Mouse (Mus musculus) midbrain, embryonic 14.5 days (tissue): ENCODE data around the gene Hpn. TPM values are rescaled to one million over a fixed set of nuclear protein-coding genes. Genes with fewer than 3 reads are reported as not detected.

Experiments
- ATAC-seq: fragments of 200-750 bp; cut with Nextera tagmentation; 2 replicates; pipeline ENCODE4 v1.8.0; 2017; ENCODE audit warnings: moderate number of reproducible peaks, moderate library complexity; ENCODE audit not compliant: low FRiP score, low TSS enrichment
- DNase-seq: peaks from one replicate; pipeline ENCODE4 v3.0.0-alpha.2; 2015
- H3K27ac ChIP-seq: fragments of 300-500 bp; sonication (generic); replicated peaks from 2 replicates; pipeline ENCODE4 v1.5.1; 2014; ENCODE audit warnings: mild to moderate bottlenecking, low read depth, low read length, moderate library complexity
- H3K27me3 ChIP-seq: fragments of 300-500 bp; sonication (generic); 2 replicates; pipeline ENCODE4 v1.6.1; 2014; ENCODE audit warnings: low read length, control low read depth, mixed read lengths; ENCODE audit not compliant: control insufficient read depth, insufficient read depth
- H3K36me3 ChIP-seq: fragments of 300-500 bp; sonication (generic); 2 replicates; pipeline ENCODE4 v1.6.1; 2014; ENCODE audit warnings: low read length, control low read depth; ENCODE audit not compliant: control insufficient read depth, insufficient read depth
- H3K4me1 ChIP-seq: fragments of 300-500 bp; sonication (generic); 2 replicates; pipeline ENCODE4 v1.6.1; 2014; ENCODE audit warnings: mild to moderate bottlenecking, antibody characterized with exemption, low read length, control low read depth; ENCODE audit not compliant: control insufficient read depth, insufficient read depth
- H3K4me2 ChIP-seq: fragments of 300-500 bp; sonication (generic); 2 replicates; pipeline ENCODE4 v1.6.1; 2014; ENCODE audit warnings: mild to moderate bottlenecking, low read length, moderate library complexity
- H3K4me3 ChIP-seq: fragments of 300-500 bp; sonication (generic); replicated peaks from 2 replicates; pipeline ENCODE4 v1.5.1; 2014; ENCODE audit warnings: low read depth, low read length
- H3K9ac ChIP-seq: fragments of 300-500 bp; sonication (generic); replicated peaks from 2 replicates; pipeline ENCODE4 v1.6.1; 2014; ENCODE audit warnings: mild to moderate bottlenecking, low read length, moderate library complexity
- H3K9me3 ChIP-seq: fragments of 300-500 bp; sonication (generic); 2 replicates; pipeline ENCODE4 v1.6.1; 2016; ENCODE audit warnings: low read length, control low read depth, mixed read lengths; ENCODE audit not compliant: control insufficient read depth
- WGBS: fragments of 180-500 bp; shearing (Covaris S2); extraction: QIAGEN DNeasy Blood & Tissue Kit; methylation state at CpG from one replicate; pipeline ENCODE4 v1.1.7; 2014; 5-methylcytosine and 5-hydroxymethylcytosine counted together
- polyA plus RNA-seq: library from polyadenylated mRNA; unstranded; fragments of >200 nt; fragmentation: Nextera tagmentation; extraction: Ambion mirVana; gene quantifications from 2 replicates; pipeline ENCODE4 v1.2.1, GENCODE M21; 2014

The Hpn gene
- polyA plus RNA-seq, 1 experiment from 2014 or later = 0.26 TPM

- no peak within 1 kb of the TSS for H3K9ac ChIP-seq
These were observed 40.4 kb upstream of the Hpn start, which contains the start of gene Gramd1a for GRCm38 (mm10) chr7:31155296-31156033. Gene Gramd1a, minus strand, starts transcription at chr7:31155896.

GRCm38 (mm10) chr7:31153536-31154320, 38.6 kb upstream of the Hpn start:
- DNase-seq = no peak
- Histone ChIP-seq H3K4me2 (no peak overlapping the region), H3K9ac (no peak overlapping the region), H3K27ac (no peak overlapping the region), H3K36me3 (no peaks in the 10 kb centered on the region), H3K27me3 (no peaks in the 10 kb centered on the region), H3K9me3 (no peaks in the 10 kb centered on the region), H3K4me1 (peaks cover 13% of the 10 kb centered on the region), H3K4me3 (no peak overlapping the region)
- 90% methylated on average over 6 of the region's 6 CpGs for WGBS
- ATAC-seq = no peak

More at GRCm38 (mm10) chr7:31155296-31156033, 40.4 kb upstream of the Hpn start, which contains the start of gene Gramd1a:
- no peak within 1 kb of the TSS for H3K4me3 ChIP-seq
- no peak within 1 kb of the TSS for H3K4me2 ChIP-seq
- no peak for ATAC-seq
- H3K27ac ChIP-seq = 0 out of 2 replicates have a peak within 1 kb of the TSS, but pooled peaks have one; percentile 8
- WGBS = 75% methylated on average over 5 of the region's 5 CpGs
- H3K27me3 ChIP-seq = no peaks in the 10 kb centered on the region
- no peak for DNase-seq
- H3K9me3 ChIP-seq = no peaks in the 10 kb centered on the region
- H3K36me3 ChIP-seq = no peaks in the 10 kb centered on the region
- H3K4me1 ChIP-seq = peaks cover 9% of the 10 kb centered on the region

- no peaks in the 10 kb centered on the region for H3K9me3 ChIP-seq
- 16% methylated on average over 23 of the region's 23 CpGs for WGBS
- H3K4me1 ChIP-seq = peaks cover 32% of the 10 kb centered on the region
- H3K4me2 ChIP-seq = peak overlapping the region; percentile 86
- peaks cover 9% of the 10 kb centered on the region; the same call in 1 of the 2 replicates for H3K36me3 ChIP-seq
- peak; percentile 66 for DNase-seq
- peak; percentile 24; the same call in 1 of the 2 replicates for ATAC-seq
- H3K27me3 ChIP-seq = no peaks in the 10 kb centered on the region
- H3K27ac ChIP-seq = peak overlapping the region; percentile 99
- peak overlapping the region; percentile 88 for H3K4me3 ChIP-seq
- peak overlapping the region; percentile 99 for H3K9ac ChIP-seq
These were observed 36.5 kb upstream of the Hpn start for GRCm38 (mm10) chr7:31151301-31152241.

- WGBS = under 1% methylated on average over 63 of the region's 63 CpGs
- peak; percentile 83 for ATAC-seq
- H3K36me3 ChIP-seq = peaks cover 10% of the 10 kb centered on the region; the same call in 1 of the 2 replicates
- peak; percentile 94 for DNase-seq
- peaks cover 32% of the 10 kb centered on the region for H3K4me1 ChIP-seq
- H3K9me3 ChIP-seq = no peaks in the 10 kb centered on the region
- H3K9ac ChIP-seq = peak overlapping the region; percentile 99
- H3K27me3 ChIP-seq = no peaks in the 10 kb centered on the region
- peak overlapping the region; percentile 88 for H3K4me3 ChIP-seq
- peak overlapping the region; percentile 99 for H3K27ac ChIP-seq
- peak overlapping the region; percentile 86 for H3K4me2 ChIP-seq
These were observed 35.6 kb upstream of the Hpn start for GRCm38 (mm10) chr7:31150566-31151300.

- no peaks in the 10 kb centered on the region for H3K9me3 ChIP-seq
- peak overlapping the region; percentile 99 for H3K27ac ChIP-seq
- H3K27me3 ChIP-seq = no peaks in the 10 kb centered on the region
- WGBS = under 1% methylated on average over 20 of the region's 20 CpGs
- ATAC-seq = peak; percentile 24
- peak overlapping the region; percentile 86 for H3K4me2 ChIP-seq
- peak overlapping the region; percentile 88 for H3K4me3 ChIP-seq
- H3K4me1 ChIP-seq = peaks cover 32% of the 10 kb centered on the region
- H3K36me3 ChIP-seq = peaks cover 12% of the 10 kb centered on the region; the same call in 1 of the 2 replicates
- DNase-seq = peak; percentile 69
- peak overlapping the region; percentile 99 for H3K9ac ChIP-seq
These were observed 34.9 kb upstream of the Hpn start for GRCm38 (mm10) chr7:31149751-31150565.

GRCm38 (mm10) chr7:31149271-31149670, 34.2 kb upstream of the Hpn start:
- ATAC-seq (no peak), DNase-seq (peak; percentile 35)
- Histone ChIP-seq H3K36me3 (peaks cover 12% of the 10 kb centered on the region; the same call in 1 of the 2 replicates), H3K27me3 (no peaks in the 10 kb centered on the region), H3K4me2 (peak overlapping the region; percentile 86), H3K27ac (peak overlapping the region; percentile 99), H3K9me3 (no peaks in the 10 kb centered on the region), H3K4me3 (peak overlapping the region; percentile 88), H3K4me1 (peaks cover 32% of the 10 kb centered on the region), H3K9ac (peak overlapping the region; percentile 99)
- WGBS = 24% methylated on average over 9 of the region's 9 CpGs

- peak overlapping the region; percentile 99 for H3K27ac ChIP-seq
- H3K36me3 ChIP-seq = peaks cover 14% of the 10 kb centered on the region; the same call in 1 of the 2 replicates
- DNase-seq (peak; percentile 81), ATAC-seq (peak; percentile 59)
- peaks cover 32% of the 10 kb centered on the region for H3K4me1 ChIP-seq
- H3K9ac ChIP-seq = peak overlapping the region; percentile 99
- H3K9me3 ChIP-seq = no peaks in the 10 kb centered on the region
- H3K4me2 ChIP-seq = peak overlapping the region; percentile 86
- 5% methylated on average over 9 of the region's 9 CpGs for WGBS
- peak overlapping the region; percentile 88 for H3K4me3 ChIP-seq
- no peaks in the 10 kb centered on the region for H3K27me3 ChIP-seq
These were observed 33.7 kb upstream of the Hpn start for GRCm38 (mm10) chr7:31148756-31149155.
